Mouse (Mus musculus) midbrain, embryonic 16.5 days (tissue): ENCODE results near the gene Ccnq. TPM values are rescaled to one million over a fixed set of nuclear protein-coding genes. Genes with fewer than 3 reads are reported as not detected.

Source experiments
- ATAC-seq: fragments of 200-750 bp; cut with Nextera tagmentation; 2 replicates; pipeline ENCODE4 v1.8.0; 2017; ENCODE audit warnings: moderate TSS enrichment
- H3K27ac ChIP-seq: fragments of 300-500 bp; sonication (generic); 2 replicates; pipeline ENCODE4 v1.5.1; 2014; ENCODE audit warnings: mild to moderate bottlenecking, low read length, mixed read lengths
- H3K27me3 ChIP-seq: fragments of 300-500 bp; sonication (generic); 2 replicates; pipeline ENCODE4 v1.6.1; 2014; ENCODE audit warnings: low read depth, low read length, mixed read lengths; ENCODE audit not compliant: control insufficient read depth, insufficient read depth
- H3K36me3 ChIP-seq: fragments of 300-500 bp; sonication (generic); 2 replicates; pipeline ENCODE4 v1.6.1; 2014; ENCODE audit warnings: mild to moderate bottlenecking, low read length, moderate library complexity, mixed read lengths; ENCODE audit not compliant: control insufficient read depth, insufficient read depth
- H3K4me1 ChIP-seq: fragments of 300-500 bp; sonication (generic); 2 replicates; pipeline ENCODE4 v1.6.1; 2014; ENCODE audit warnings: mild to moderate bottlenecking, low read length, mixed read lengths; ENCODE audit not compliant: control insufficient read depth, insufficient read depth
- H3K4me2 ChIP-seq: fragments of 300-500 bp; sonication (generic); 2 replicates; pipeline ENCODE4 v1.6.1; 2014; ENCODE audit warnings: mild to moderate bottlenecking, low read length, mixed read lengths
- H3K4me3 ChIP-seq: fragments of 300-500 bp; sonication (generic); 2 replicates; pipeline ENCODE4 v1.5.1; 2014; ENCODE audit warnings: low read depth, mild to moderate bottlenecking, low read length, moderate library complexity, mixed read lengths
- H3K9ac ChIP-seq: fragments of 300-500 bp; sonication (generic); 2 replicates; pipeline ENCODE4 v1.6.1; 2014; ENCODE audit warnings: low read depth, low read length, mixed read lengths
- H3K9me3 ChIP-seq: fragments of 300-500 bp; sonication (generic); replicated peaks from 2 replicates; pipeline ENCODE4 v1.6.1; 2014; ENCODE audit warnings: mild to moderate bottlenecking, low read length, mixed read lengths; ENCODE audit not compliant: control insufficient read depth, poor library complexity, severe bottlenecking
- WGBS: fragments of 180-500 bp; shearing (Covaris S2); extraction: QIAGEN DNeasy Blood & Tissue Kit; methylation state at CpG from one replicate; pipeline ENCODE4 v1.1.7; 2014; 5-methylcytosine and 5-hydroxymethylcytosine counted together
- polyA plus RNA-seq: library from polyadenylated mRNA; unstranded; fragments of >200 nt; fragmentation: Nextera tagmentation; extraction: Ambion mirVana; gene quantifications from 2 replicates; pipeline ENCODE4 v1.2.1, GENCODE M21; 2015

The Ccnq gene
- 25.2 and 27.8 TPM in 2 replicates for polyA plus RNA-seq

GRCm38 (mm10) chr11:78750885-78751842, at the start of gene Ccnq:
Gene Ccnq, minus strand, starts transcription at chr11:78751729.
- H3K4me1 ChIP-seq, result peaks cover 11% of the 10 kb centered on the region
- H3K9ac ChIP-seq, result peak within 1 kb of the TSS; percentile 80
- peak within 1 kb of the TSS; percentile 82 for H3K27ac ChIP-seq
- peak within 1 kb of the TSS; percentile 66 for H3K4me3 ChIP-seq
- no peaks in the 10 kb centered on the region for H3K9me3 ChIP-seq
- H3K4me2 ChIP-seq, result peak within 1 kb of the TSS; percentile 80
- 9% methylated on average over 59 of the region's 59 CpGs for WGBS
- no peaks in the 10 kb centered on the region for H3K27me3 ChIP-seq
- H3K36me3 ChIP-seq, result peaks cover 3% of the 10 kb centered on the region; the same call in 1 of the 2 replicates
- peak; percentile 92 for ATAC-seq

- no peak overlapping the region for H3K4me2 ChIP-seq
Observed at GRCm38 (mm10) chr11:78801094-78801493, 49.6 kb upstream of the Ccnq start.

GRCm38 (mm10) chr11:78796072-78796729, 44.7 kb upstream of the Ccnq start:
- peaks cover 15% of the 10 kb centered on the region for H3K4me1 ChIP-seq
- ATAC-seq, result no peak
- H3K36me3 ChIP-seq, result no peaks in the 10 kb centered on the region
- 87% methylated on average over 10 of the region's 10 CpGs for WGBS
- no peak overlapping the region for H3K4me3 ChIP-seq
- no peak overlapping the region for H3K4me2 ChIP-seq
- no peak overlapping the region for H3K9ac ChIP-seq
- H3K9me3 ChIP-seq, result no peaks in the 10 kb centered on the region
- H3K27ac ChIP-seq, result no peak overlapping the region
- no peaks in the 10 kb centered on the region for H3K27me3 ChIP-seq

More at GRCm38 (mm10) chr11:78801094-78801493, 49.6 kb upstream of the Ccnq start:
- peaks cover 2% of the 10 kb centered on the region; the same call in 1 of the 2 replicates for H3K4me1 ChIP-seq
- 96% methylated on average over 4 of the region's 4 CpGs for WGBS
- H3K27ac ChIP-seq, result no peak overlapping the region
- peaks cover 4% of the 10 kb centered on the region; the same call in 1 of the 2 replicates for H3K27me3 ChIP-seq
- H3K9ac ChIP-seq, result no peak overlapping the region
- H3K36me3 ChIP-seq, result no peaks in the 10 kb centered on the region
- no peaks in the 10 kb centered on the region for H3K9me3 ChIP-seq
- H3K4me3 ChIP-seq, result no peak overlapping the region
- ATAC-seq, result no peak

GRCm38 (mm10) chr11:78793116-78793515, 41.6 kb upstream of the Ccnq start:
- H3K4me2 ChIP-seq, result no peak overlapping the region
- no peak overlapping the region for H3K9ac ChIP-seq
- H3K4me1 ChIP-seq, result peaks cover 18% of the 10 kb centered on the region
- no peaks in the 10 kb centered on the region for H3K27me3 ChIP-seq
- H3K27ac ChIP-seq, result no peak overlapping the region
- no peaks in the 10 kb centered on the region for H3K36me3 ChIP-seq
- no peak overlapping the region for H3K4me3 ChIP-seq
- ATAC-seq, result no peak
- no peaks in the 10 kb centered on the region for H3K9me3 ChIP-seq
- WGBS, result 84% methylated on average over 11 of the region's 11 CpGs

- peaks cover 18% of the 10 kb centered on the region for H3K4me1 ChIP-seq
- H3K9ac ChIP-seq, result no peak overlapping the region
- peak overlapping the region; percentile 24 for H3K4me2 ChIP-seq
- no peak for ATAC-seq
- no peaks in the 10 kb centered on the region for H3K27me3 ChIP-seq
- no peaks in the 10 kb centered on the region for H3K9me3 ChIP-seq
- no peaks in the 10 kb centered on the region for H3K36me3 ChIP-seq
- WGBS, result 14% methylated on average over 11 of the region's 11 CpGs
- no peak overlapping the region for H3K4me3 ChIP-seq
- H3K27ac ChIP-seq, result no peak overlapping the region
Observed at GRCm38 (mm10) chr11:78792465-78792864, 40.9 kb upstream of the Ccnq start.

GRCm38 (mm10) chr11:78792055-78792454, 40.5 kb upstream of the Ccnq start:
- peak overlapping the region; percentile 35; the same call in 1 of the 2 replicates for H3K27ac ChIP-seq
- ATAC-seq, result no peak
- WGBS, result 39% methylated on average over 5 of the region's 5 CpGs

GRCm38 (mm10) chr11:78791582-78791981, 40.1 kb upstream of the Ccnq start:
- Histone ChIP-seq H3K27ac (peak overlapping the region; percentile 35; the same call in 1 of the 2 replicates), H3K9me3 (no peaks in the 10 kb centered on the region), H3K36me3 (no peaks in the 10 kb centered on the region), H3K4me3 (no peak overlapping the region), H3K4me1 (peaks cover 19% of the 10 kb centered on the region), H3K27me3 (no peaks in the 10 kb centered on the region), H3K4me2 (no peak overlapping the region), H3K9ac (no peak overlapping the region)
- ATAC-seq, result no peak
- 39% methylated on average over 4 of the region's 4 CpGs for WGBS

More at GRCm38 (mm10) chr11:78792055-78792454, 40.5 kb upstream of the Ccnq start:
- Histone ChIP-seq H3K4me1 (peaks cover 18% of the 10 kb centered on the region), H3K27me3 (no peaks in the 10 kb centered on the region), H3K36me3 (no peaks in the 10 kb centered on the region), H3K9ac (no peak overlapping the region), H3K9me3 (no peaks in the 10 kb centered on the region), H3K4me2 (peak overlapping the region; percentile 24), H3K4me3 (no peak overlapping the region)

GRCm38 (mm10) chr11:78789370-78790060, 38.0 kb upstream of the Ccnq start:
- H3K4me1 ChIP-seq, result peaks cover 30% of the 10 kb centered on the region
- H3K36me3 ChIP-seq, result no peaks in the 10 kb centered on the region
- H3K4me2 ChIP-seq, result no peak overlapping the region
- H3K4me3 ChIP-seq, result no peak overlapping the region
- H3K27me3 ChIP-seq, result no peaks in the 10 kb centered on the region
- 39% methylated on average over 11 of the region's 11 CpGs for WGBS
- H3K27ac ChIP-seq, result no peak overlapping the region
- no peaks in the 10 kb centered on the region for H3K9me3 ChIP-seq
- no peak for ATAC-seq
- no peak overlapping the region for H3K9ac ChIP-seq
